Mouse (Mus musculus) cortical plate, adult 2 months (tissue): ENCODE measurements around the gene Tmco5. TPM values are rescaled to one million over a fixed set of nuclear protein-coding genes. Genes with fewer than 3 reads are reported as not detected.

Source experiments
- H3K27ac ChIP-seq: fragments of 200-500 bp; 2 replicates; pipeline ENCODE4 v1.5.1; 2012; ENCODE audit warnings: low read length, control low read depth, inconsistent platforms; ENCODE audit not compliant: insufficient read depth
- H3K4me1 ChIP-seq: fragments of 200-500 bp; 2 replicates; pipeline ENCODE4 v1.6.1; 2011; ENCODE audit warnings: low read length; ENCODE audit not compliant: control insufficient read depth, insufficient read depth
- H3K4me3 ChIP-seq: fragments of 200-500 bp; 2 replicates; pipeline ENCODE4 v1.5.1; 2011; ENCODE audit warnings: mild to moderate bottlenecking, low read length, control low read depth; ENCODE audit not compliant: insufficient read depth
- CTCF ChIP-seq: fragments of 200-500 bp; IDR thresholded peaks from 2 replicates; pipeline ENCODE4 v1.5.1; 2011; ENCODE audit warnings: mild to moderate bottlenecking, control low read depth, low read length; ENCODE audit not compliant: insufficient read depth; ENCODE audit errors: extremely low read depth
- POLR2A ChIP-seq: fragments of 200-500 bp; IDR thresholded peaks from 2 replicates; pipeline ENCODE4 v1.6.1; 2011; ENCODE audit warnings: mild to moderate bottlenecking, low read length, control low read depth; ENCODE audit not compliant: insufficient read depth; ENCODE audit errors: extremely low read depth
- polyA plus RNA-seq: library from polyadenylated mRNA; depleted of rRNA; stranded (reverse); fragments of >200 nt; gene quantifications from 2 replicates; pipeline ENCODE4 v1.2.3, GENCODE M21; 2012

The Tmco5 gene
- polyA plus RNA-seq, 1 experiment = 3.6 TPM

GRCm38 (mm10) chr2:116879730-116880129 is 1.2 kb downstream of the Tmco5 start:
- Histone ChIP-seq H3K4me1 (peaks cover 3% of the 10 kb centered on the region), H3K4me3 (no peak overlapping the region), H3K27ac (peak overlapping the region; percentile 74)
- TF ChIP-seq POLR2A (no peak), CTCF (no peak)

DNA sequence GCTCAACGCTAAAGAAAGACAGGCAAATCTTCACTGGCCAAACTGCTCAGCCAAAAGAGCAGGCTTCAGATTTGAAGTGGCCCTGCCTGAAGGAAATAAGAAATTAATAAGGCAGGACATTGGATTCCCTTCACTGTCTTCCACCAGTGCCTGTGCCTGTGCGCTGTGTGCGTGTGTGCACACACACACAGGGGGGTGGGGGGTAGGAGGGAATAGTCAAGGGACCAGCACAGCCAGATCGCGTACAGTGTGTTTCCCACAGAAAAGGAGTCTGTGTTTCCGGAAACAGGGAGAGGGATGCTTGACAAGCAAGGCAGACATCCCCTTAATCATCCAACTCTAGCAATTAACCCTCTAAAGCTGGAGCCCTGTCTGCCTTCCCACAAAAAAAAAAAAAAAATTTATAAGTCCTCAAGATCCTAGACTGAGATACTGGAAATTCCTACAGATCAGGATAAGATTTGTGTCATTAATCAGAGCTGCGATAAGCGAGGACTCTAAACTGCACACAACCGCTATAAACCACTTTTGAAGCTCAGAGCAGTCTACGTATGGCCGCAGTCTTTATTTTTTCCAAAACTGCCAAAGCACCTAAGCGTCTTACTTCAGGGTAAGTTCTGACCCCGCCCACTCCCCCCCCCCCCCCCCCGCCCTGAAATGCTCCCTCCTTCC is 15.0 kb downstream of the Tmco5 start:
- Histone ChIP-seq H3K4me3 (peak overlapping the region; percentile 21; the same call in 1 of the 2 replicates), H3K27ac (no peak overlapping the region), H3K4me1 (no peaks in the 10 kb centered on the region; the same call in 1 of the 2 replicates)
- no peak for TF ChIP-seq CTCF
- no peak for TF ChIP-seq POLR2A

DNA sequence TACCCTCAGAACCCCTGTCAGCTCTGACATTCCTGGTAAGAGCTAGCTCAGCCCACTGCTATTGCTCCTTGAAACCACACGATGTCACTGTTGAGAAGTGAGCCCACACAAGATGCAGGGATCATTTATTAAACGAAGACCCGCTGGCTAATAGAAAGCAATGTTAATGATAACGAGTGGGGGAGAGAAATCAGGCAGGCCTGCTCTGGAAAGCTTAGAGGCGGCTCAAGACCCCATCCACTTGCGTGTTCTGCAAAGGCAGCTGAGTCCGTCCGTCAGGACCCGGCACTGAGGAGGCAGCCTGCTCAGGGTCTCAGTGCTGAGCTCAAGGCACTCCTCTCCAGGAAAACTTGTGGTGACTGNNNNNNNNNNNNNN is 15.5 kb downstream of the Tmco5 start:
- H3K4me1 ChIP-seq = peaks cover 1% of the 10 kb centered on the region; the same call in 1 of the 2 replicates
- peak; percentile 80 for TF ChIP-seq CTCF
- TF ChIP-seq POLR2A = no peak
- H3K27ac ChIP-seq = no peak overlapping the region
- H3K4me3 ChIP-seq = peak overlapping the region; percentile 21

DNA sequence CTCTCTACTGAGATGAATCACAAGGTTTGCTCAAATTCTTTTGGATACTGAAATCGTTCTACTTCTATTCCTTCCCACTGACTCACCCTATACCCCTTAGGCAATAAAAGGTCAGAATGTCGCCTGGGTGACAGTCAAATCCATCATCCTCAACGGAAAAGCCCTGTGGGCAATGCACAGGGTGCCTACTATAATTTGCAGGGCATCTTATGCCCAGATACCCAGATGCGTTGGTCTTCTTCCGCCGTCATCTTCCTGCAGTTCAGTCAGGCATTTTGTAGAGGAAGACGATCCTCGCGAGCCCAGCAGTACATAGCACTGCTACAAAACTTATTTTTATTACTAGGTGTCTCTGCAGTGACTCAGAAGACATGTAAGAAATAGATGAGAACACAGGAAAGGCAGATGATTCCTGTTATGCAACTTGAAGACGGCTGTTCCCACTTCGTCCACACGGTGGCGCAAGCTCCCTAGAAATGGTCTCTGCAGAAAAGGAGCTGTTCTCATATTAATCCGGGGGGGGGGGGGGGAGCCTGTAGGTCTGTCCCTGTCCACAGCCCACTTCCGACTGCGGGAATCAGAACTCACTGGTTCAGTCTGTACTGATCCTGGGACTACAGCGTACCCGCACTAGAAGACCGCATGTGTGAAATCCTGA is 21.3 kb downstream of the Tmco5 start:
- peaks cover 3% of the 10 kb centered on the region for H3K4me1 ChIP-seq
- peak overlapping the region; percentile 33 for H3K4me3 ChIP-seq
- H3K27ac ChIP-seq = peak overlapping the region; percentile 81
- TF ChIP-seq CTCF (peak; percentile 97), POLR2A (peak; percentile 36; the same call in 1 of the 2 replicates)

GRCm38 (mm10) chr2:116900273-116900843 is 21.9 kb downstream of the Tmco5 start:
- H3K4me3 ChIP-seq = peak overlapping the region; percentile 33
- TF ChIP-seq POLR2A (no peak), CTCF (no peak)
- H3K4me1 ChIP-seq = peaks cover 3% of the 10 kb centered on the region
- H3K27ac ChIP-seq = peak overlapping the region; percentile 35

DNA sequence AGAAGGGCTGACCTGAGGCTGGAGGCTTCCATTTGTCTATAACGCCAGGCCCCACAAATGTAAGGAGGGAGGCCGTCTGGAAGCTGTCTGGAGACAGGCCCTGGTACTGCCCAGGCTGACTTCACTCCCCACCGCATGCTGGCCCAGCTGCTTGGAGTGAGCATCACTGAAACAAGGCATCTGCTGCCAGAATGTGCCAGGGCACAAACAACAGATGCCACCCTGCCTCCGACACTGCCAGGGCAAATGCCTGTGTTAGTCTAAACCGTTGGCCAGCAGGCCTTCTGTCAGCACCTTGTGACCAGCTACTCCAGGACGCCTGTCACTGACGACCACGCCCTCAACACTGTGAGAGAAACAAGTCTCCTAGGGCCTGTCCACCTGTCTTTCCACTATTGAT is 29.8 kb downstream of the Tmco5 start:
- no peak for TF ChIP-seq POLR2A
- TF ChIP-seq CTCF = no peak
- Histone ChIP-seq H3K4me1 (peaks cover 3% of the 10 kb centered on the region), H3K4me3 (no peak overlapping the region), H3K27ac (no peak overlapping the region)

DNA sequence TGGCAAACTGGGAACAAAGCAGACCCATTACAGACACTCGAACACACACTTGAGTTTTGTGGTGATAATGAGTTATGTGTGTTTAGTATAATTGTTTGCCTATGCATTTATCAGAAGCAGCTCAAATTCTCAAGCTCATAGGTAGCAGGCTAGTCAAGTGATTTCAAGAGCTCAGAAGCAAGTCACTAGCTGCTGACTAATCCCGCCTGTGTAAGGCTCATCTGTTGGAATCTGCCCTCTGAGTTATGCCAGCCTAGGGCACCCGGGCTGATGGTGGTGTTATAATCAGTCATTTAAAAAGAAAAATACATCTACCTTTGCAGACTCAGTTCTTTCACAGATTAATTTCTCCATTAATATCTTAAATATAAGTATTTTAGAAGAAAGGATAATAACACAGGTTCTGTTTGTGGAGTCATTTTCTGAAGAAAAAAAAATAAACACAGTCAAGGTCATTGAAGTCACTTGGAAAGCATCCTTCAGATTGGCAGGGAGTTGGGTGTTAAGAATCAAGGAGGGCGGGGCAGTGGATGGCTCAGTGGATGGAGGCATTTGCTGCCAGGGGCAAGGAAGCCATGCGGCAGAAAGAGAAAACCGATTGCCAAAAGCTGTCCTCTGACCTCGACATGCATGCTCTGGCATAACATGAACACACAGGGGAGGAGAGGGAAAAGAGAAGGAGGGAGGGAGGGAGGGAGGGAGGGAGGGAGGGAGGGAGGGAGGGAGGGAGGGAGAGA is 34.0 kb downstream of the Tmco5 start:
- no peak overlapping the region for H3K4me3 ChIP-seq
- TF ChIP-seq POLR2A (no peak), CTCF (no peak)
- peaks cover 7% of the 10 kb centered on the region for H3K4me1 ChIP-seq

GRCm38 (mm10) chr2:116913677-116914405 is 35.4 kb downstream of the Tmco5 start:
- no peak overlapping the region for H3K4me3 ChIP-seq
- TF ChIP-seq POLR2A (peak; percentile 95), CTCF (no peak)
- peak overlapping the region; percentile 73; the same call in 1 of the 2 replicates for H3K27ac ChIP-seq
- H3K4me1 ChIP-seq = peaks cover 4% of the 10 kb centered on the region; the same call in 1 of the 2 replicates

More for the DNA sequence above, 34.0 kb downstream of the Tmco5 start:
- no peak overlapping the region for H3K27ac ChIP-seq

GRCm38 (mm10) chr2:116914636-116915035 is 36.1 kb downstream of the Tmco5 start:
- Histone ChIP-seq H3K4me3 (no peak overlapping the region), H3K27ac (peak overlapping the region; percentile 51), H3K4me1 (peaks cover 4% of the 10 kb centered on the region; the same call in 1 of the 2 replicates)
- TF ChIP-seq POLR2A (no peak), CTCF (no peak)
